Mouse (Mus musculus): ENCODE data around the gene Map4k5.

The Map4k5 gene

GRCm38 (mm10) chr12:69783247-69784025 is 109.6 kb downstream of the Map4k5 start:
- no peak for DNase-seq

GRCm38 (mm10) chr12:69781935-69782650 is 110.9 kb downstream of the Map4k5 start:
- no peak for DNase-seq

GRCm38 (mm10) chr12:69781480-69781879 is 111.5 kb downstream of the Map4k5 start:
- DNase-seq = no peak

DNA sequence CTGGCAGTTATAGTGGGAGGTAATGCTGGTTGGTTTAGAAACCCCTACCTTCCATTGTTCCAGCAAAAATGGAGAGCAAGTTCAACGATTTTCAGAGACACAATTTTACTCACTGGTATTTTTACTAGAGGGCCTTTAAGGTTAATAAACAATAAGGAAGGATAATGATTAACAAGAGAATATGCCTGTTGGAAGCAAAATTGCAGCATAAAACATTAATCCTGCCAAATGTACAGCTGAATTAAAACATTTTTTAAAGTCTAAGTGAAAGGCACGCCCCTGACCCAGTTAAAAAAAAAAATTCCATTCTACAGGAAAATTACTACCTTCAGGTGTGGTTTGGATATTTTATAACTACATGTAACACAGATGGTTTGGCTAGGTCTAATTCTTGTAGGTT is 115.0 kb downstream of the Map4k5 start:
- no peak for DNase-seq

GRCm38 (mm10) chr12:69777341-69777730 is 115.7 kb downstream of the Map4k5 start:
- no peak for DNase-seq

GRCm38 (mm10) chr12:69776607-69777340 is 116.2 kb downstream of the Map4k5 start:
- peak; percentile 37 for DNase-seq

GRCm38 (mm10) chr12:69768841-69769240 is 124.2 kb downstream of the Map4k5 start:
- DNase-seq = no peak

- no peak for DNase-seq
These were observed 125.3 kb downstream of the Map4k5 start for GRCm38 (mm10) chr12:69767476-69768258.

- DNase-seq = no peak
These were observed 126.7 kb downstream of the Map4k5 start for GRCm38 (mm10) chr12:69766185-69766904.

DNA sequence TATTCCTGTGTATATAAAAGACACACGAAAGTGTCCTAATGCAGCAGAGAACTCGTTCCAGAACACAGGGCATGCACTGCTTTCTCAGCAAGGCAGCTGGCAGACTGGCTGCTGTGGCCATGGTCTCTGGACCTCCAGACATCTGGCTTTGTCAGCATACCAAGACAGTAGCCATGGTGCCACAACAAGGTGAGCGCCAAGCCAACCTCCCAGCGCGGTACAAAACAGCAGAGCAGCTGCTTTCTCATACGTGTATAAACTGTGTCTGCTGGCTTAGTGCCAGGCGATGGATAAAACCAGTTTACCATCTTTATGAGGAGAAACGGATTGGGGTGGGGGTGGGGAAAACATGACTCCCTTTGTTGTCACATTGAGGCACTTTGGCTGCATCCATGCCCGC is 127.5 kb downstream of the Map4k5 start:
- no peak for DNase-seq

- no peak for DNase-seq
These were observed 131.4 kb downstream of the Map4k5 start for GRCm38 (mm10) chr12:69761603-69762002.

DNA sequence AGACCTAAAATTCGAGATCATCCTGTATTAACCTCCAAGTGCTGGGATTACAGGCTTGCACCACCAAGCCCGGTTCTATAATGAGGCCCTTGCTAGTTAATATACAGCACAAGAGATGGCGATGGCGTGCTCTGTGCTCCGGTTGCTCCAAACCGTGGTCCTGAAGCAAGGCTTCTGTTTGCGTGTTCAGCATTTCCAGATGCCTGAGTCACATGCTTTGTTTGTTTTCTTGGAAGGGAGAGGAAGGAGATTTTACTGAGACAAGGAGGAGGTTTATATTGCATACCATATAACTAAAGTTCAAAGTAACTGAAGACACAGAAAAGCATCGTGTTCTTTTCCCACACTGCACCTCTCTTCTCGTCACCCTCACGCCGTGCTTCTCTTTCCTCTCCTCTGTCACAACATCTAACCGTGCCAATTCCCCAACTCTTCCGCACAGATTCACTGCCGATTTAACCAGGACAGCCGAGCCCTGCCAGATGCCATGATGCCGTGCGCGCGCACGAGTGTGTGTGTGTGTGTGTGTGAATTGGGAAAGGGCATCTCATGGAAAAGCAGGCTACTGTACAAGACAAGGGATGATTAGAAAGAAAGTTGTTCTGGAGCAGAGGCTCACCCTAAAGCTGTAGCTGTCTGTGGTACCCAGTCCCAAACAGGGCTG is 132.1 kb downstream of the Map4k5 start:
- no peak for DNase-seq

DNA sequence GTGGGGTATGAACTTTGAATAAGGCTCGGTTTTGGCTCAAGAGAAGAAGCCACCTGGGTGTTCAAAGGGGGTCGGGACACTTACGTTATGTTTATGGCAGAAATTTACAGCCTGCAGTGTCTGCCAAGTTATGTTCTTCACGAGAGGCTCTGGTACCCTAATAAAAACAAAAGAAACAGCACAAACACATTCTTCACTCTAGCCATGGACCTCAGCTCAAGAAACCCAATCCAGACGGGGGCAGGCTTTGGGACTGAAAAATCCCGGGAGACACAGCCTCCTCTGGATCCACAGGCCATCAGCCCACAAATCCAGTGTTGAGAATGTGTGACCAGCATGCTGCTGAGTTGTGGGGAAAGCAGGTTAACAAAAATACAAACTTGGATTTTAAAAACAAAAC is 133.0 kb downstream of the Map4k5 start:
- no peak for DNase-seq

DNA sequence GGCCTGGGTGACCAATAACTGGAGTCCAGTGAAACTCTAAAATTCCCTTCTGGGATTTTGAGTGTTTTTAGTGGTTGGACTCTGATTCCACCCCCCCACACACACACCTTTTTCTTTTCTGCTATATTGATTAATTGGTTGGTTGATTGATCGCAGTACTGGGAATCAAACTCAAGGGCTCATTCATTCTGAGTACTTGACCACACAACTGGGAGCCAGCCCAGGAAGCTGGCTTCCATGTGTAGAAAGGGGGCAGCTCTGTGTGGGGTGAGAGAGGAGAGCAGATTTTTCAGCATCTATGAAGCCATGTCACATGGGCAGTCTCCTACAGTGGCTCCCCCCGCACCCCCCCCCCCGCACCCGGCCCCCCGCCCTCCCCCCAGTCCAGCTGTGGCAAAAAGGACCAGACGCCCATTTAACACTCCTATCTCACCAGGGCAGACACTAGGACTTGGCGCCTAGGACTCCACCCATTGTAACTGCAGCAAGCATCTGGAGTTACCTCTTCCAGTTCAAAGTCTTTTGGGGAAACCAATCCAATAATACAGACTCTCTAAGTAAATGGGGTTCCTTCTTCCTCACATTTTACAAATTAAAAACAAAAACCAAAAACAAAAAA is 133.6 kb downstream of the Map4k5 start:
- no peak for DNase-seq

- DNase-seq = no peak
These were observed 134.5 kb downstream of the Map4k5 start for GRCm38 (mm10) chr12:69758221-69759185.

DNA sequence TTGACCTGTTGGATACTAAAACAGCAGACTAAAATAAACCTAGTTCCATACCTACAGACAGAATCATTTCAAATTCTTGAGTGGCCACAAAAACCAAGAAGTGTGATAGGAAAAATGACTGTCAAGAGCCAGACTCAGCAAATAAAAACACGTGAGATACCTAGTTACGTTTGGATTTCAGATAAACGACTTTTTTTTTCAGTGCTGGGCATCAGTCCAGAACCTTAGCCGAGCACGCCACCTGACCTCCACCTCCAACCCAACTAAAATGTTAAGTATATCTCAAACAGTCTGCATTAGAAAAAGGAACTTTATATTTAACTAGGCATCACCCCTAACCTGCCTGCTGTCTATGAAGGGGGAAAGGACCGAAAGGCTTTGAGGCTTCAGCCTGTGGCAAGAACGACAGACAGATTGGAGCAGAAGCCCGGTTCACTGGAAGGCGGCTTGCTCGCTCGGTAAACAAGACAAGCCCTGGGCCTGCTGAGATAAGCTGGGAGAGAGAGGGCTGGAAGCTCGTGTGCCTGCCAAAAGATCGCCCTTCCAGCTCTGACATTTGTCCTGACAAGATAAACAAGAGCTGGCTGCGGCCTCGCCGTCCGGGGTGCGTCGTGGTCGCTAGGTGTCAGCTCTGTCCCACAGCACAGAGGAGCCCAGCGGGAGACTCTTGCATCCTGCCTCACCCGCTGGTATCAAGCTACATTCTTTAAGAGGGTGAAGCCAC is 135.4 kb downstream of the Map4k5 start:
- peak; percentile 82 for DNase-seq

DNA sequence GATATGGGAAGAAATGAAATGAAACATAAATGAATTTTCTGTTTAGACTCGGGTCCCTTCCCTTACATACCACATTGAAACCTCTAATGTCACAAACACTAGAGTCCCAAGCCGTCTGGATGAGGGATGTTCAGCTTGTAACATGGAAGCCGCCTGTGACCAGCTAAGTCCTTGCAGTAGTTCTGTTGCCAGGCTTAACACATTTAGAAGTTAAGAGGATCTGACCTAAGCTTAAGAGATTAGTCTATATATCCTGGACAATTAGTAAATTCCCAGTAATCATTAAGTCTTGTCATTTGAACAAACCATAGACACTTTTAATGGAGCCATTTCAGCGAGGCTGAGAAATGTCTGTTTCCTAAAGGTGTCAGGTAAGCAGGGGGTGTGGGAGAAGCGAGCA is 137.0 kb downstream of the Map4k5 start:
- DNase-seq = no peak

DNA sequence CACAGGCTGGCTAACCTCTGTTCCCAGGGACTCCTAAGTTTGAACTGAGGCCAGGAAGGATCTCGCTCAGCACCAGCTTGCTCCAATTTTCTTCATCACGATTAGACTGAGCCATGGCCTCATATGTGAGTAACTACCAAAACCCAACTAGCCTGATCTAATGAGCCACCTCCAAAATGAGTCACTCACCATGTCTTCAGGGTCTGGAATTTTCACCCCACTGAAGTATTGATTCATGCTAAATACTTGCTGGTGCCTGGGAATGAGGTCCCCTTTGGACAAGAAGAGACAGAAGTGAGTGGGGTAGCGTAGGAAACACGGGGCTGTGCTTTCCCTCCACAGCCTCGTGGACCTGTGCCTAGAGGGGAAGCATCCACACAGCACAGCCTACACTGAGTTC is 139.1 kb downstream of the Map4k5 start:
- no peak for DNase-seq
